Comparison of ENCODE assay signal across 8 mouse cellular contexts in the genomic region with DNA sequence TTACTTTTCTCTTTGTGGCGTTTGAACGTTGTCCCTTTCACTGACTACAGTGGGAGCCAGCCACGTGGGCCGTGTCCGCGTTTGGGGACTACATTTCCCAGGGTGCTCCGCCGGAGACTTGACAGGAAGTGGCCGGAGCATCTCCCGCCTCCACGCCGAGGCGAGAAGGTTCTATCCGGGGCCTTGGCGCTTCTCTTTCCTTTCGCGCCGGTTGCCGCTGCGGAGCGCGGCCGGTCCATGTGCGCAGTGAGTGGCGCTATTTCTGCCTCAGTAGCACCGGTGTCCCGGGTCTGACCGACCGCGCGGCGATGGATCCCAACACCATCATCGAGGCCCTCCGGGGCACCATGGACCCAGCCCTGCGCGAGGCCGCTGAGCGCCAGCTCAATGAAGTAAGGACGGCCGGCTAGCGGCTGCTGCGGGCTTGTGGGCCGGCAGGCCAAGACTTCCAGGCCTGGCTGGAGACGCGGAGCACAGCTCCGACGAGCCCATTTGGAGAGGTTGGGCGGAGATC. TPM values are rescaled to one million over a fixed set of nuclear protein-coding genes. Genes with fewer than 3 reads are reported as not detected.
A peak's percentile ranks its signal among the peaks of the same experiment; 100 is the strongest.
DNase-seq lines count a peak whose midpoint lies in the region; ATAC-seq and TF ChIP-seq lines count a peak whose summit lies in the region.

Gene Ipo7 (plus strand): TSS at position 158 of the 514 bp plus-strand sequence.

- TF ChIP-seq CTCF in lung, adult 2 months (IDR thresholded peaks at IDR 0.05; ENCODE audit: insufficient read depth, low read length): no peak

- DNase-seq in ES-CJ7 (ENCODE audit: low read depth, low spot score): peak; percentile 93
- peak; percentile 85 for DNase-seq in cerebellum, adult 11 months
- DNase-seq in heart, postnatal 25 days (ENCODE audit: low spot score): peak; percentile 87
- DNase-seq in layer of hippocampus, adult 18-20 months (ENCODE audit: low spot score in 2 of 2): peak; percentile 92 to 96
- DNase-seq in lung, adult 2 months: peak; percentile 90
- peak; percentile 88 to 89 for DNase-seq in thymus, adult 18-20 months

- peak; percentile 89; the same call in 1 of the 2 replicates for TF ChIP-seq POLR2A in lung, adult 2 months (IDR thresholded peaks at IDR 0.05; ENCODE audit: borderline replicate concordance, extremely low read depth, low read depth, low read length)

- no peaks in the 10 kb centered on the region for H3K36me3 ChIP-seq in forebrain, embryonic 15.5 days

- H3K27ac ChIP-seq in forebrain, embryonic 15.5 days (replicated peaks): peak within 1 kb of the TSS; percentile 90

- H3K27me3 ChIP-seq in forebrain, embryonic 15.5 days: no peaks in the 10 kb centered on the region

- peak within 1 kb of the TSS; percentile 78 for H3K4me2 ChIP-seq in forebrain, embryonic 15.5 days (replicated peaks)

- peak within 1 kb of the TSS; percentile 96 for H3K9ac ChIP-seq in forebrain, embryonic 15.5 days (replicated peaks)

- under 1% methylated on average over 48 of the region's 48 CpGs for WGBS in forebrain, embryonic 15.5 days
- WGBS in lung, adult 2 months: under 1% methylated on average over 48 of the region's 48 CpGs

- intact Hi-C loops in heart, postnatal 25 days (cut with DNase I): loop anchor here (2.0 kb wide), 3 partner anchors 21 to 43 kb away; partner anchors contain the start of gene Zfp143

- H3K4me1 ChIP-seq in forebrain, embryonic 15.5 days: peaks cover 15% of the 10 kb centered on the region
- peaks cover 8% of the 10 kb centered on the region for H3K4me1 ChIP-seq in lung, adult 2 months (ENCODE audit: control insufficient read depth, insufficient read depth, low read length)

- ATAC-seq in forebrain, embryonic 15.5 days (replicated peaks): peak; percentile 99
- peak; percentile 100 for ATAC-seq in neutrophil, adult 5-6 weeks (ENCODE audit: extremely low read depth, insufficient number of reproducible peaks, low FRiP score, poor library complexity, severe bottlenecking)

- H3K4me3 ChIP-seq in forebrain, embryonic 15.5 days: peak within 1 kb of the TSS; percentile 97
- peak within 1 kb of the TSS; percentile 96 for H3K4me3 ChIP-seq in lung, adult 2 months (replicated peaks; ENCODE audit: extremely low read depth, low read depth, low read length)

- no peaks in the 10 kb centered on the region for H3K9me3 ChIP-seq in forebrain, embryonic 15.5 days

RNA-seq across cellular contexts. Expression of gene Ipo7, which starts in this region (rescaled TPM):
- polyA plus RNA-seq in forebrain, embryonic 15.5 days (2015; fragmentation: Nextera tagmentation; extraction: Ambion mirVana): 46.4 and 46.9 TPM in 2 replicates
- total RNA-seq in heart, postnatal 25 days (2021): 100 to 1,000 TPM in 1 of 2 experiments, 10 to 100 TPM in 1; 98.6 to 101 TPM
- 100 to 1,000 TPM in 1 of 2 experiments, 10 to 100 TPM in 1; 93.8 to 104 TPM for total RNA-seq in layer of hippocampus, adult 18-20 months (2021)
- 20.9 and 23.6 TPM in 2 replicates for polyA plus RNA-seq in lung, adult 2 months (2012; rRNA removed)
- total RNA-seq in neutrophil, adult 5-6 weeks (2017): 92.3 and 103 TPM in 2 replicates

Comparison
In these comparisons a context has a peak if more than half of its experiments do, and no peak if none do; other contexts are left out.
1. Peak in every context shown above with its lines: DNase-seq, ATAC-seq, H3K4me3 ChIP-seq and H3K27ac ChIP-seq.